Mouse (Mus musculus): ENCODE results near the gene Ctnna3.
"Not testable (repeated sequence)": the region's sequence is repeated elsewhere in the genome, so short reads cannot be mapped to it uniquely, and the experiment has no call there.

The Ctnna3 gene

GRCm38 (mm10) chr10:64661190-64661589, 1231.3 kb downstream of the Ctnna3 start:
- no peak for DNase-seq

DNA sequence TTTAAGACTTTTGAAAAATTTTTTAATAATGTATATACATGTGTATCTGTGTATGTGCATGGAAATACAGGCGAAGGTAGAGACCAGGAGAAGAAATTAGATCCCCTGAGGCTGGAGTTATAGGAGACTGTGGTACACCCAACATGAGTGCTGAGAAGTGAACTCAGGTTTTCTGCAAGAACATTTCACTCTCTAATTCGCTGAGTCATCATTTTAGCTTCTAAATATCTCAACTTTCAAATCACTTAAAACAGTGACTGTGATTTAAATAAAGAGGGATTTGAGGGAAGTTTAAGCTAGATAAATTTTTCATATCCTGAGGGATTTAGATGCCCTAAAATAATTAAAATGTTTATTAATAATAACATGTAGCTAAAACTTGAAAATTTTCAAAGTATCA, 1241.6 kb downstream of the Ctnna3 start:
- DNase-seq = no peak

- DNase-seq = peak; percentile 10
Measured at GRCm38 (mm10) chr10:64675796-64676195, 1245.9 kb downstream of the Ctnna3 start.

GRCm38 (mm10) chr10:64710017-64710416, 1280.1 kb downstream of the Ctnna3 start:
- no peak for DNase-seq

DNA sequence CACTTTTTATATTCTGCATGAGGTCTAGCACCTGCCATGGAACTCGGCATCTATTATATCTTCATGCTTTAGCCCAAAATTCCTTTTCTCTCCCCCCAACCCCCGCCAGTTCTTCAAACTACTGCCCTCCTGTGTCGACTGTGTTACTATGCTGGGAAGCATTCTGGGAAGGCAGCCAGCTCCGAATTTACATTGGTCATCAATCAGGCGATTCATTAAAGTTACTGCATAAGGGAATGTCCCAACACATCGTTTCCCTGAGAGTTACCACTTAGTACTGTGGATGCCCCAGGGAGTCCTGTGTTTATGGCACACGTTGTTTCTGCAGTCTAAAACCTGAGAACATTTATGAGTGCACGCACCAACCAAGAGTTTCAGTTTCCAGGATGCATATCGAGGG, 1288.1 kb downstream of the Ctnna3 start:
- peak; percentile 3 for DNase-seq

DNA sequence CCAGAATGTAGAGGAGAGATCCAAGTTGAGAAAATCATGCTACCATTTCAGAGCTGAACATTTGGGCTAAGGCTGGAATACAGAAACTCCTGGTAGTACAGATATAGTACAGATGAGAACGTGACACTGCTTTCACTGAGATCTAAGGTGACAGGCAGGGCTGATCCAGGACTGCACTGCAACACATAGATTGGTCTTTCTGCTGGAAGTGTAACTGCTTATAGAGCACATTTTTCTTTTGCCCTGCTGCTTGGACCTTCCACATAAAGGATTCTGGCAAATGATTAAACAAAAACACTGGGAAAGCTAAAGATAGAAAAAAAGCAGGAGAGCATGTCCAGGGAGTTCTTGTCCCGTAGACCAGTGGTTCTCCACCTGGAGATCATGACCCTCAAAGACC, 1305.8 kb downstream of the Ctnna3 start:
- DNase-seq = no peak

DNA sequence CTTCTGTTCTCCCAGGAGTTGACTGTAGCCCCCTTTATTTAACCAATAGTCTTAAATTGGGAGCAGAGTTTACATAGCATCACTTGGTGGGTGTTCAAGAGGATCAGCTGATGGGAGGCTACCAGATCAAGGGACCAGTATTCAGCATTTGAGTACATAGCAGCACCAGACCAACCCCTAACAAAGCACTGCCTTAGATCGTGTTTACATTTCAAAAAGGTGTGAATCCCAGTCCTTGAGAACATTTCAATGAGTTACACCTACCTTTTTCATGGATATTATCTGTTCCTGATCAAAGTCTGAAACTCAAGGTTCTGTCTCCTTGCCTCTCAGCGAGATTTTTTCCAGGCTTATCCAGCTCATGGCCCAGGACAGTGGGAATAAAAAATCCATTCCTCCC, 1306.7 kb downstream of the Ctnna3 start:
- no peak for DNase-seq

- not testable (repeated sequence) for DNase-seq
Measured at GRCm38 (mm10) chr10:64741721-64742120, 1311.8 kb downstream of the Ctnna3 start.

DNA sequence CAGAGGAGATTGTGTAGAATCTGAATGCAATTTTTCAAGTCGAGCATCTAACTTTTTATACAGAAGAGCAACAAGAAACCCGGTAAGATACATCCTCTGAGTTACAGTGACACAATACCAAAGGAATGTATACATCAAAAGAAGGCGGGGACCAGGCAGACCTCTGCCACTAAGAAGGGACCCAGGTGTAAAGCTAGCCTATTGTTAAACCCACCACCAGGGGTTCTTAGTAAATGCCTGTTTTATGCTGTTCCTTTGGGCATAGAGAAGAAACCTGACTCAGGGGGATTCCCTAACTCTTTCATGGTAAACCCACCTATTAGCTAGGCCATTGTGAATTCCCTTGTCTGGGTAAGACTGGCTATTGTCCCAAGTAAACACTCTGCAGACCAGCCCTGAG, 1314.2 kb downstream of the Ctnna3 start:
- DNase-seq = not testable (repeated sequence)

DNA sequence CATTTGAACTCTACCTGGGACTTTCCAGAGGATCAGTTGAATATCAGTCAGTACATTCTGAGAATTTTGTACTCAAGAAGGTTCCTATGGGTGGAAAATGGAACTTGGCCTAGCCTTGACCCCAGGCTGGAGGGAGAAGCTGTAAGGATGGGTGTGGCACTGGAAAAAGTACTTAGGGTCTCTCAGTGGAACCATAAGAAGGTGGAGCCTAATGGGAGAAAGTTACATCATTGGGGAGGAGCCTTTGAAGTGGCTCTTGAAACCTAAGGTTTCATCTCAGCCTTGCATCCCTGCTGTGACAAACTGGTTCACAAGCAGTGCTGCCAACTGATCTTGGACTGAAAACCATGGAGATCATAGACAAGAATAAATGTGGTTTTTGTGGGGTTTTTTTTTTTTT, 1318.8 kb downstream of the Ctnna3 start:
- DNase-seq = no peak

- peak; percentile 19 for DNase-seq
Measured at GRCm38 (mm10) chr10:64750791-64751190, 1320.9 kb downstream of the Ctnna3 start.

- DNase-seq = no peak
Measured at GRCm38 (mm10) chr10:64836315-64836714, 1406.4 kb downstream of the Ctnna3 start.

- DNase-seq = peak; percentile 1
Measured at GRCm38 (mm10) chr10:64861439-64861838, 1431.5 kb downstream of the Ctnna3 start.

GRCm38 (mm10) chr10:64870888-64871287, 1441.0 kb downstream of the Ctnna3 start:
- DNase-seq = no peak

DNA sequence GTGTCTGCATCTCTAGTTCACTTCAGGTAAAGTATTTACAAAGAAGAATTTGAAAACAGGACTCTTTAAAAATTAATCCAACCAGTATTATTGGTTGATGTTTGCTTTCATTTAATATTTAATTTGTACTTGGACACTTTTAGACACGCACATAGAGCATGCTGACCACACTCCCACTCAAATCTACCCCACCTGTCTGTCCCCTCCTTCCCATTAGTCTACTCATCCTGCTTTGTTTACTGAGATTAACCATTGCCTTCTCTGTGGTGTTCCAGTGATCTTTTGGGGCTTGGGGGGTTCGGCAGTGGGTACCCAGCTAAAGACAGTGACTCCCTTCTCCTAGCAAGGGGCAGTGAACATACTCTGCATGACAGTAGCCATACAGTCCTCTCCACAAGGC, 1446.6 kb downstream of the Ctnna3 start:
- no peak for DNase-seq

DNA sequence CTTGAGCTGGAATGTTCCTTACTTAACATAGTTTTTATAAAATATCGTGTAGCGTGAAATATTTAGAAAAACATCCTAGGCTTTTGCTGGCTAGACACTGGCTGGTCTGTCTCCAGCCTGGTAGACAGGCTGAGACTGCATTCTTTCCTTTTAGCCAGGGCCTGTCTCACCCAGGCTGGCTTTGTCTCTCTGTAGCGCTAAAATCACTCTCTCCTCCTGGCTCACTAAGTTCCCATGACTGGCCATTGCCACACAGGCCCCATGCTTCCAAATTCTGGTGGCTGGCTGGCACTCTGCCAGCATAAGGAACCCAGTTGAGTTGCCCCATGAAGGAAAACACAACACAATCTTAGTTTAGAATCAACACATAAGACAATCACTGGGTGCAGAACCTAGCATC, 1450.0 kb downstream of the Ctnna3 start:
- DNase-seq = no peak

GRCm38 (mm10) chr10:64886946-64887345, 1457.0 kb downstream of the Ctnna3 start:
- DNase-seq = no peak

DNA sequence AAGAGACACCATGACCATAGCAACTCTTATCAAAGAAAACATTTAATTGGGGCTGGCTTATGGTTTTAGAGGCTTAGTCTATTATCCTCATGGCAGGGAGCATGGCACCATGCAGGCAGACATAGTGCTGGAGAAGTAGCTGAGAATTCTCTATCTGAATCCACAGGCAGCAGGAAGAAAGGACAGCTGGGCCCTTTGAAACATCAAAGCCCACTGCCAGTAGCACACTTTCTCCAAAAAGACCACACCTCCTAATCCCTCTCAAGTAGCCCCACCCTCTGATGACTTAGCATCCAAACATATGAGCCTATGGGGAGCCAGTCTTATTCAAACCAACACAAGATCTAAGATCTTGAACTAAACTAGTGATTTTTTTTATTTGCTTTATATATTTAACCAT, 1462.6 kb downstream of the Ctnna3 start:
- no peak for DNase-seq

GRCm38 (mm10) chr10:64898739-64899138, 1468.8 kb downstream of the Ctnna3 start:
- no peak for DNase-seq

- no peak for DNase-seq
Measured at GRCm38 (mm10) chr10:64901726-64902125, 1471.8 kb downstream of the Ctnna3 start.

DNA sequence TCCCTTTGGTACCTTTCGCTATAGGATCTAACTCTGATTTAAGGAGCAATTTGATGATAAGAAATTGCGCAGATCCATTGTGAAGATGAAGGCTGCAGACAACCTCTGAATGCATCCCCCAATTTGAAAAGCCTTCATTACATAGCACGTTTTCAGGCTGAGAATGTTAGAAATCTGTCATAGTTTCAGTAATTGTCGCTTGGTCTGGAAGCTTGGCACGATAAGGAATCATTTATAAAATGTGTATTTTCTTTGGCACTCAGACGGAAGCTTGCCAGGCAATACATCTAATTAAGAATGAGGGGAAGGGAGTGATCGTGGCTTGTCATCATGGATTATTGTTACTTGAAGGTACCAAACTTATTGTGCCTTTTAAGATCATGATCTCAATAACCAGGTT, 1511.1 kb downstream of the Ctnna3 start:
- DNase-seq = no peak

DNA sequence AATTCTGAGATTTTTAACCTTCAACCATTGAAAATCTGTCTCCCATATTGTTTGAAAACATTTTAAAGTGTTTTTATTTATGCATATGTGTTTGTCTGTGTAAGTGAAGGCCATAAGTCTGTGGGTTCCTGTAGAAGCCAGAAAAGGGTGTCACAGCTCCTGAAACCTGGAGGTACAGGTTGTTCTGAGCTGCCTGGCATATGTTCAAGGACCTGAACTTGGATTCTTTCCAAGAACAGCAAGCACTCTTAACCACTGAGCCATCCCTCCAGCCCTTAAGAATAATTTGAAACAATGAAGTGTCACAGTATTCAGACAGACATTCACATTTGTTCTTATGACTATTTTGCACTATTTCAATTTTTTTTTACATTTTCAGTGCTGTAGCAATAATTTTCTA, 1528.5 kb downstream of the Ctnna3 start:
- DNase-seq = no peak

DNA sequence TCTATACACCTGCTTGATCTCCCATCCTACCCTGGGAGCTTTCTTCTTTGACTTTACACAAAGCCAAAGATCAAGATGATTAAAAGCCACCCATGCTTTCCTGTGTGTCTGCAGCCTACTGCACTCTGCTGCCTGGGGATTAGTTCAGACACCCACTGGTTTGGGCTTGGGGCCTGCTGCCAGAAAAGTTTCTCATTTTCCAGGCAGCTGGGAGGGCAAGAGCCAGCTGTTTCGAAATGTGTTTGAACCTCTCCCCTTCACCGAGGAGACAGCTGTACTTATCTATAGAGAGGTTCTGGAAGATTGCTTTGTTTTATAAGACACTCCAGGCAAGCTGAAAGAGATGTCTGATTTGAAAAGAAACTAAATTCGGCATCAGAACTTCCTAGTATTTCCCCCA, 1563.0 kb downstream of the Ctnna3 start:
- no peak for DNase-seq

GRCm38 (mm10) chr10:65013525-65013924, 1583.6 kb downstream of the Ctnna3 start:
- DNase-seq = no peak

DNA sequence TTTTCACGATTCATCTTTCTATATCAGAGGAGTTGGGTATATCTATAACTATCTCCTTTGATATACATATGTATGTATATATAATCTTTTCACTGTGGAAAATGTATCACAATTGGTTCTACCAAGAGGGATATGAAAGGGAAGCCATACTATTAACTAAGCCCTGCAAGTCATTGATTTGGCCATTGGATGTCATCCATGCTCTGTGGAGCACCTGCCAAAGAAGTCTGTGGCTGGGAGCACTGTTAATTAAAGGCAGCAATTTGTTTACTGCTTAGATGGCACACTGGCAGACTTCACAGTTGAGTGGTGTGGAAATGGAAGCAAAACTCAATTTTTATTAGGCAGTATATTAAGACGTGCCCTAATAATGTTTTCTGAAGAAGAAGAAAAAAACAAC, 1592.8 kb downstream of the Ctnna3 start:
- no peak for DNase-seq

DNA sequence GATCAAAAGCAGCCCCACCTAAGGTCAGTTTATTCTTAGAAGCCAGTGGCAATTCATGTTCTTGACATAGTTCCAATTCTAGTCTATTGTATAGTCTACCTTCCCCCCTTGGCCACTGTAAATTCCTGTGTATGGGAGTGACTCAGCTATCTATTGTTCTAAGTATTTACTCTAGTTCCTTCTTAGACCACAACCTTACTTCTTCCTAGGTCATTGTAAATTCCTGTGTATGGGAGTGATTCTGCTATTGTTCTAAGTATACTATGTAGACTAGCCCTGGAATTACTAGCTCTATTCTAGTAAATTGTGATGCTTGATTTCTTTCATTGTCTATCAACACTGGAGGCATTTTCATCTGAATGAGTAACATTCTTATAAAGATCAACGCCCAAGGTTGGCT, 1603.6 kb downstream of the Ctnna3 start:
- not testable (repeated sequence) for DNase-seq
